Mouse (Mus musculus): Measurements from ENCODE around the gene Nudt3. TPM values are rescaled to one million over a fixed set of nuclear protein-coding genes. Genes with fewer than 3 reads are reported as not detected.

Nudt3 gene
- polyA plus RNA-seq, 1 experiment: 353 TPM

DNA sequence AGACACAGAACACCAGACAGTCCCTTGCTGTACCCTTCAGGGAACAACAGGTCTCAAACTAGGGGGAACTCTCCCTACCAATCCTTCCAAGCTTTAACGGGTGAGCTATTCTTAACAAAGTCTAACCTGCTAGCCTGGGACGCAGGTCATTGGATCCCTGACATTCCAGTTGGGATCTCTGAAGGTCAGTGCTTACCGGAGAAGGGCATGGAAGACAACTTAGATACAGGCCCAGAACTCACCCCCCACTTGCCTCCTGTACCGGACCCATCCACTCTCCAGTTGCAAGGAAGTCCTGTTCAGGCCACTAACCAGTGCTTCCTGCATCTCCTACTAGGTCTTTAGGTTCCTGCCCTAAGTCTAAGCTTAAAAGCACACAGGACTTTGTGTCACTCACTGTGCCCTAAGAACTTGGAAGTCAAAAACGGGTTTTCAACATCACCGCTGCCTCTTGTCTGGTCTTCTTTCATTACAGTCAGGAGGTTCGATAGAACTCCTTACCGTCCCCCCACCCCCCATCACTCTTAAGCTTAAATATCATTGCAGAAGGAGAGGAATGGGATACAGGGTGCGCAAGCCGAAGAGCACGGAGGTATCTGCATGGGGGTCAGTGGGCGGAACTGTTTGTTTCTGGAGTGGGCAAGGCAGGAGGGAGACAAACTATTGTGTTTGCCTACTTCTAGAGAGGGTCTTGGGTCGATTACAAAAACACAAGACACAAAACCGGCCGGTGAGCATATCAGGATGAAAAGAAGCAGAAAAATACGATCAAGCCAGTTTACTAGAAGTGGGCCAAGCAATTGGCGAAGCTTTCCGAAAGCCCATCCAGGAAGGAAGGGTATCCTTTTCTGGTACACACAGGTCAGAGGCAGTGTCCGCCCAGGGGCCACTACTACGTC, 69.0 kb downstream of the Nudt3 start:
- DNase-seq (ENCODE audit: extremely low spot score in 1 of 2, low spot score in 1 of 2): no peak

DNA sequence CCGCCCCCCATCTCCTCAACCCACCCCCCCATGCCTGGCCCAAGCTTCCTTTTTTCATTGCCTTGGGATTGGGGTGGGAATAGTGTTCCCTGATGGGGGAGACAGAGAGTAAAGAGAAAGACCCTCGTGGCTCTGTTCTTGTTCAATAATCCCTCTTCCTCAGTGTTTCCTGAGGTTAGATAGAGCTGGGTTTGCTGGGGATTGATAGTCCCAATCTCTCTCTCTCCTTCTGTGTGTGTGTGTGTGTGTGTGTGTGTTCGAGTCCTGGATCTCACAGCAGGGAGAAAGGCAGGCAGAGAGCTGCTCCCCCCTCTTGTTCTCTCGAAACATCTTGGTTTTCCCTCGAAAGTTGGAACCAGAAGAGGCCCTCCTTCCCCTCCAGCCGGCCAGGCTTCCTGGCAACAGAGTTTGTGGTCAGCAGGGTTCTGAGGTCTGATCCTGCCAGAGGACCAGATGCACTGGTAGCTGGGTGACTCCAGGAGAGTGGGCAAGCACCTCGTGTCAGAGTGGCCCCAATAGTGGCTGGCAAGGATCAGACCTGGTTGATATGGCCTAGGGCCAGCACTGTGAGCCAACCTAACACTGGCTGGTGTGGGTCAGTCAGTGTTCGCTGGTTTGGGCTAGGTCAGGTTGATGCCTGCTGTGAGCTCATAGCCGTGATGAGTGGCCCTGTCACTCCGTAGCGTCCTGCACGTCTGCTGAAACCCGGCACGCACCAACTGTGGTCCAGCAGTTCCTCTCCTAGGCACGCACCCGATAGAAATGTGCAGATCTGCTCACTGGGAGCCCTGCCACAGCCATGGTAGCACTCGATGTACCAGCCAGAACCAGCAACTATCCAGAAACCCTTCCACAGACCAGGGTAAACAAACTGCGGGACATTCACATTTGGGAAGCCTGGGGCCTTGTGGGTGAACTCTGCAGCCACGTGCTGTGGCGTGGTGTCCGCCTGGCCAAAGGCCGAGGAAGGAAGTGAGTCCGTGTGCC, 70.8 kb downstream of the Nudt3 start:
- no peak for DNase-seq (ENCODE audit: extremely low spot score in 1 of 2, low spot score in 1 of 2)

- no peak for DNase-seq (ENCODE audit: extremely low spot score in 1 of 2, low spot score in 1 of 2)
These were observed 71.8 kb downstream of the Nudt3 start for GRCm38 (mm10) chr17:27551393-27551940.

DNA sequence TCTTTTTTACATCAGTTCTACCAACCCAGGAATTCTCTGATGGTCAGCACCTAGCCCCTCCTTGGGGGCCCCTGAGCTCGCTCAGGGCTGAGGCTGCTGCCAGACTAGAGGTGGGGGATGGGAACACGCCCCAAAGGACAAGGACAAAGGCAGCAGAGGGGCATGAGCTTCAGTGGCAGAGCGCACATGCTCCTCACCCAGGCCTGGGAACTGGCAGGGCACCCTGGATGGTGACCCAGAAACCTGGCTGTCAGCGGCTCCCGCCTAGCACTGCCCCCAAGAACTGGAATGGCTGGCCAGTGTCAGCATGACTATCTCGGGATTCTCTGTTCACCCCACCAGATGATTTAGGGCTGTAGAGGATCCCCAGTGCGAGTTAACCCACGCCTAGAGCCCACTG, 74.1 kb downstream of the Nudt3 start:
- DNase-seq (ENCODE audit: extremely low spot score in 1 of 2, low spot score in 1 of 2): no peak

GRCm38 (mm10) chr17:27547253-27547868, 75.9 kb downstream of the Nudt3 start:
- DNase-seq (ENCODE audit: extremely low spot score in 1 of 2, low spot score in 1 of 2): no peak

DNA sequence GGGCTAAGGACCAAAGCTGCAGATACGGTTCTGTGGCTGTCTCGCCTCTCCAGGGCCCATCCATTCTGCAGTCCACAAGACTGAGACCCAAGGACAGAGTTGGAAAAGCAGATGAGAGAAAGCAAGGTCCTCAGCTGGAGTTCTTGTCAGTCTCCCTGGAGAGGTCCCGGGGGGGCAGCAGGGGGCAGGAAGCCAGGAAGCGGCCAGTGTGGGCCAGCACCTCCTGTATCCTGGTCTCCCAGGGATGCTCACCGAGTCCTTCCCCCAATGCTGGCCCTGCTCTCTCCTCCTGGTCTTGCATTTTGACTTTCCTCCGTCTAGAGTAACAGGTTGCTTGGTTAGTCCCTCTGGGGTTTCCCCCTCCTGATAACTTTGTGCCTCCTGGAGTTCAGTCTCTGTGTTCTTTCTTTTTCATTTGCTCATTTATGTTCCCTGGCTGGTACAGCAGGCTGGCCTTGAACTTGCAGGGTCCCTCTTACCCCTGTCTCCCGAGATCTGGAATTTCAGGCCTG, 76.7 kb downstream of the Nudt3 start:
- DNase-seq (ENCODE audit: extremely low spot score in 1 of 2, low spot score in 1 of 2): no peak

- DNase-seq (ENCODE audit: extremely low spot score in 1 of 2, low spot score in 1 of 2): no peak
These were observed 77.3 kb downstream of the Nudt3 start for GRCm38 (mm10) chr17:27545991-27546390.

DNA sequence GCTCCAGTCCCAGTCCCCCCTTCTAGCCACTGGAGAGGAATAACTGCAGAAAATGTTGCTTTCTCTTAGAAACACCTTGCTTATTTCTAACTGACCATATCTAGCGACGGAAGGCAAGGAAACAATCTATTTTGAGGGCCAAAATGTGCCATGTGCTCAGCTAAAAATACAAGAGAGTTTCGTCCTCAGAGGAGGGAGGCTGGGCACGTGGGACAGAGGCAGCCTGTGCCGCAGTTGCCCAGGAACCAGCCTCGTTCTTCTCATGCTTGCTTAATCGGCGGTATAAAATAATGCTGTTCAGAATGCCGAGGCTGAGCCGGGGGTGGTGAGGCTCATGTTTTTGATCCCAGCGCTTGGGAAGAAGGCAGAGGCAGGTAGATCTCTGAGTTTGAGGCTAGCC, 78.7 kb downstream of the Nudt3 start:
- DNase-seq (ENCODE audit: extremely low spot score in 1 of 2, low spot score in 1 of 2): peak in 1 of 2 experiments; percentile 48

DNA sequence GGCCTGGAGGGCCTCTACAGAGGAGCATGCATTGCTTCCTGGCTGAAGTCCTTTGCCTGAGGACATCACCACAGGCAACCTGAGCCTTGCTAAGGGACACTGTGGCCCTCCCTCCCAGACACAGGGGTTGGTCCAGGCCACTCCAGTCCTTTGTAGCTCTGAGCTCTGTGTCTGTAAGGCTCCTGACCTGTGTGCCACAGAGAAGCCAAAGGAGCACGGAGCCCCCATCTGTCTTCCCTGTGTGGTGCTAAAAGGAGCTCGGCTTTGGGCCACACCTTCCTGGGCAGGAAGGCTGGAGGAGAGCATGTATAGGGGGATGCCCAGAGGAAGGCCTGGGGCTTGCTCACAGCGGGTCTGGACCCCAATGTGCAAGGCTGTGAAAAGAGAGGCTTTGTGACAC, 81.3 kb downstream of the Nudt3 start:
- DNase-seq (ENCODE audit: extremely low spot score in 1 of 2, low spot score in 1 of 2): no peak

DNA sequence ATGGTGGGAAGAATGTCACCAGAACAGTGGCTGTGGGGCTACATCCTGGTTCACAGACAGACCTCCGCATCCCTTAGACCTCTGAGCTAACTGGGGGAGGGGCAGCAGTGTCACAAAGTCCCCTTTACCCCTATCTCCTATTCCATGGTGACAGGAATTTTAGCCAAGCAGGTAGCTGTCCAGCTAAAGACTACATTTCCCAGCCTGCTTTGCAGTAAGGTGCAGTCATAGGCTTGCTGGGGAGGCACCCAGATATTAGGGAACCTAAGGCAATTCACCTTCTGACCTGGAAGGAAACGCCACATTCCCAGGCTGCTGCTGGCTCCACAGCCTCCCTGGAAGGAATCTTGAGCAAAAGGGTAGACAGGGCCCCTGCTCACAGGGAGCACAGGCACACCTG, 82.0 kb downstream of the Nudt3 start:
- DNase-seq (ENCODE audit: extremely low spot score in 1 of 2, low spot score in 1 of 2): no peak

GRCm38 (mm10) chr17:27534718-27535117, 88.6 kb downstream of the Nudt3 start:
- DNase-seq (ENCODE audit: extremely low spot score in 1 of 2, low spot score in 1 of 2): peak in 1 of 2 experiments; percentile 97

DNA sequence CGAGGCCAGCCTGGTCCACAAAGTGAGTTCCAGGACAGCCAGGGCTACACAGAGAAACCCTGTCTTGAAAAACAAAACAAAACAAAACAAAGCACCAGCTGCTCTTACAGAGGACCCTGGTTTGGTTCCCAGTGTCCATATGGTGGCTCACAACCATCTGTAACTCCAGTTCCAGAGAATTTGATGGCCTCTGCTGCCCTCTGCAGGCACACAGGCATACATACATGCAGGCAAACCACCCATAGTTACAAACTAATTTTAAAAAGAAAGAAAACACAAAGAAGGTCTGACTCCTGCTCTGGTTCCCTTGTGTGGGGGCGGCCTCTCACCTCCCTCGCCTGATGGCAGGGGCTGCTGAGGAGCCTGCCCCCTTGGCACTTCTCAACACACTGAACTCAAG, 89.9 kb downstream of the Nudt3 start:
- no peak for DNase-seq (ENCODE audit: extremely low spot score in 1 of 2, low spot score in 1 of 2)

DNA sequence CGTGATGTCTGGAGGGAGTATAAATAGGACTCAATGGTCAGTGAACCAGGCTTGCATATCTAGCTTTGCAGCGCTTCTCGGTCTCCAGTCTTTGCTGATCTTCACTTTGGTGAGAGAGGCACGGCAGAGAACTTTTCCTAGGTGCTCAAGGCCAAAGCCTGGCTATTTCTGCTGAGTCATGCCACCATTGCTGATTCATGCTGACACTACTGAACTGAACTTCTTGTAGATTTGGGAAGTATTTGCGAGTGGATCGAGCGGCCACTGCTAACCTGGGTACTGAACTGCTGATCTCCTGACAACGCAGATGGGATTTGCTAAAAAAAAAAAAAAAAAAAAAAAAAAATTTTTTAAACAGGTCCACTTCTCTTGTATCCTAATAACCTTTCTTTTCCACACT, 91.2 kb downstream of the Nudt3 start:
- DNase-seq (ENCODE audit: extremely low spot score in 1 of 2, low spot score in 1 of 2): no peak

Other genes with a start within 250 kb of the Nudt3 start
- 39.8 and 50.2 TPM in 2 replicates for gene Grm4, start 102.1 kb downstream of the Nudt3 start, polyA plus RNA-seq (2012; rRNA removed)
- 66.0 and 78.8 TPM in 2 replicates for gene Hmga1, start 67.0 kb downstream of the Nudt3 start, polyA plus RNA-seq (2012; rRNA removed)
- gene AI413582, start 57.7 kb downstream of the Nudt3 start, polyA plus RNA-seq (2012; rRNA removed): 83.9 and 84.2 TPM in 2 replicates
- 0.20 TPM in 1 of 2 replicates, not detected in the other for gene RPS10-NUDT3, start 11.7 kb upstream of the Nudt3 start, polyA plus RNA-seq (2012; rRNA removed)
- 567 and 606 TPM in 2 replicates for gene Rps10, start 13.2 kb upstream of the Nudt3 start, polyA plus RNA-seq (2012; rRNA removed)
- gene Pacsin1, start 32.0 kb upstream of the Nudt3 start, polyA plus RNA-seq (2012; rRNA removed): 270 and 282 TPM in 2 replicates
- 0.80 and 0.95 TPM in 2 replicates for gene Spdef, start 105.5 kb upstream of the Nudt3 start, polyA plus RNA-seq (2012; rRNA removed)
- gene D17Wsu92e, start 197.2 kb upstream of the Nudt3 start, polyA plus RNA-seq (2012; rRNA removed): 157 and 178 TPM in 2 replicates
- gene Snrpc, start 214.7 kb upstream of the Nudt3 start, polyA plus RNA-seq (2012; rRNA removed): 66.1 and 78.6 TPM in 2 replicates
- 9.5 and 10.5 TPM in 2 replicates for gene Uhrf1bp1, start 232.9 kb upstream of the Nudt3 start, polyA plus RNA-seq (2012; rRNA removed)